Mouse (Mus musculus) midbrain, embryonic 16.5 days (tissue): Measurements from ENCODE around the gene Fam57b. TPM values are rescaled to one million over a fixed set of nuclear protein-coding genes. Genes with fewer than 3 reads are reported as not detected.

Experiments used
- ATAC-seq: fragments of 200-750 bp; cut with Nextera tagmentation; 2 replicates; pipeline ENCODE4 v1.8.0; 2017; ENCODE audit warnings: moderate TSS enrichment
- H3K27ac ChIP-seq: fragments of 300-500 bp; sonication (generic); 2 replicates; pipeline ENCODE4 v1.5.1; 2014; ENCODE audit warnings: mild to moderate bottlenecking, low read length, mixed read lengths
- H3K27me3 ChIP-seq: fragments of 300-500 bp; sonication (generic); 2 replicates; pipeline ENCODE4 v1.6.1; 2014; ENCODE audit warnings: low read depth, low read length, mixed read lengths; ENCODE audit not compliant: control insufficient read depth, insufficient read depth
- H3K36me3 ChIP-seq: fragments of 300-500 bp; sonication (generic); 2 replicates; pipeline ENCODE4 v1.6.1; 2014; ENCODE audit warnings: mild to moderate bottlenecking, low read length, moderate library complexity, mixed read lengths; ENCODE audit not compliant: control insufficient read depth, insufficient read depth
- H3K4me1 ChIP-seq: fragments of 300-500 bp; sonication (generic); 2 replicates; pipeline ENCODE4 v1.6.1; 2014; ENCODE audit warnings: mild to moderate bottlenecking, low read length, mixed read lengths; ENCODE audit not compliant: control insufficient read depth, insufficient read depth
- H3K4me2 ChIP-seq: fragments of 300-500 bp; sonication (generic); 2 replicates; pipeline ENCODE4 v1.6.1; 2014; ENCODE audit warnings: mild to moderate bottlenecking, low read length, mixed read lengths
- H3K4me3 ChIP-seq: fragments of 300-500 bp; sonication (generic); 2 replicates; pipeline ENCODE4 v1.5.1; 2014; ENCODE audit warnings: low read depth, mild to moderate bottlenecking, low read length, moderate library complexity, mixed read lengths
- H3K9ac ChIP-seq: fragments of 300-500 bp; sonication (generic); 2 replicates; pipeline ENCODE4 v1.6.1; 2014; ENCODE audit warnings: low read depth, low read length, mixed read lengths
- H3K9me3 ChIP-seq: fragments of 300-500 bp; sonication (generic); replicated peaks from 2 replicates; pipeline ENCODE4 v1.6.1; 2014; ENCODE audit warnings: mild to moderate bottlenecking, low read length, mixed read lengths; ENCODE audit not compliant: control insufficient read depth, poor library complexity, severe bottlenecking
- WGBS: fragments of 180-500 bp; shearing (Covaris S2); extraction: QIAGEN DNeasy Blood & Tissue Kit; methylation state at CpG from one replicate; pipeline ENCODE4 v1.1.7; 2014; 5-methylcytosine and 5-hydroxymethylcytosine counted together
- polyA plus RNA-seq: library from polyadenylated mRNA; unstranded; fragments of >200 nt; fragmentation: Nextera tagmentation; extraction: Ambion mirVana; gene quantifications from 2 replicates; pipeline ENCODE4 v1.2.1, GENCODE M21; 2015

The Fam57b gene
- polyA plus RNA-seq, 1 experiment from 2014 or later, result 61.1 TPM

DNA sequence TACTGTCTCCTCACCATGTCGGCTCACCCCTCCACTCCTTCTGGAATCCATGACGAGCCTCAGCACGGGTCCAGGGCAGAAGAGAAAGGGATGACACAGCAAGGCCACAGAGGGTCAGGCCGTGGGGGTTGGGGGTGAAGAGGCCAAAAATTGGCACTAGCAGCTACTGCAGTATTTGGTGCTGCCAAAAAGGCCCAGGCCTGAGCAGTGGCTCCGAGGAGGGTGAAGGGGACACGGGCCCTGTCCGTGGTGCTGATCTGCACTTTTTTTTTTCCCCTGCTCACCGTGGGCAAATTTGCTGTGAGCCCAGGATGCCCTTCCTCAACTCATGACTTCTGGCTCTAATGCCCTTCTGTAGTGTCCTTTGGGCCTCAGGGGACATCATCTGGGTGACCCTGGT is 27.9 kb downstream of the Fam57b start:
- ATAC-seq, result no peak
- Histone ChIP-seq H3K36me3 (peaks cover 4% of the 10 kb centered on the region; the same call in 1 of the 2 replicates), H3K4me2 (peak overlapping the region; percentile 82), H3K4me1 (peaks cover 32% of the 10 kb centered on the region), H3K27ac (no peak overlapping the region), H3K27me3 (no peaks in the 10 kb centered on the region), H3K4me3 (0 out of 2 replicates have a peak overlapping the region, but pooled peaks have one; percentile 0), H3K9ac (peak overlapping the region; percentile 33), H3K9me3 (no peaks in the 10 kb centered on the region)
- WGBS, result 32% methylated on average over 8 of the region's 8 CpGs

GRCm38 (mm10) chr7:126825952-126826351 is 28.5 kb downstream of the Fam57b start:
- 81% methylated on average over 5 of the region's 5 CpGs for WGBS
- Histone ChIP-seq H3K27ac (no peak overlapping the region), H3K36me3 (peaks cover 4% of the 10 kb centered on the region; the same call in 1 of the 2 replicates), H3K9ac (peak overlapping the region; percentile 3; the same call in 1 of the 2 replicates), H3K4me1 (peaks cover 32% of the 10 kb centered on the region), H3K4me2 (no peak overlapping the region), H3K4me3 (no peak overlapping the region), H3K27me3 (no peaks in the 10 kb centered on the region), H3K9me3 (no peaks in the 10 kb centered on the region)
- ATAC-seq, result no peak

DNA sequence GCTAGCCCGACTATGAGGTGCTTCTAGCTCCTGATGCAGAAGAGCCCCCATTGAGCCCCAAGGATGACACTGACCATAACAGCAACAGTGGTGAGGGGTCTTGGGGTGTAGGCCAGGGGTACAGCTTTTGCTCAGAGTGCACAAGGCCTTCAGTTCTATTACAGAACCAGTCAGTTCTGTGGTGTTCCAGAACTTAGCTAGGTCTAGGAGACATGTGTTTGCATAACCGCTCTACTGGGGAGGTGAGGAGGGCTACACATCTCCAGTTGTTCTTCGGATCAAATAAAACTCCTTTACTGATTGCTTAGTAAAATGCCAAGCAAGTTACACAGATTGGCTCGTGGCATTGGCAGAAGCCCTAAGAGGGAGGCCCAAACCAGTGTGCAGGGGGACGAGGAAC is 34.1 kb downstream of the Fam57b start, which contains the start of gene 4930451I11Rik:
4930451I11Rik (minus strand) TSS at position 101 of the 400 bp plus-strand sequence.
- 57% methylated on average over 5 of the region's 5 CpGs for WGBS
- ATAC-seq, result 0 out of 2 replicates have a peak, but pooled peaks have one; percentile 21
- H3K9ac ChIP-seq, result peak within 1 kb of the TSS; percentile 38
- 0 out of 2 replicates have a peak within 1 kb of the TSS, but pooled peaks have one; percentile 37 for H3K27ac ChIP-seq
- H3K4me3 ChIP-seq, result peak within 1 kb of the TSS; percentile 29
- H3K27me3 ChIP-seq, result no peaks in the 10 kb centered on the region
- no peaks in the 10 kb centered on the region for H3K9me3 ChIP-seq
- peaks cover 4% of the 10 kb centered on the region; the same call in 1 of the 2 replicates for H3K36me3 ChIP-seq
- peaks cover 4% of the 10 kb centered on the region; the same call in 1 of the 2 replicates for H3K4me1 ChIP-seq
- H3K4me2 ChIP-seq, result peak within 1 kb of the TSS; percentile 63

DNA sequence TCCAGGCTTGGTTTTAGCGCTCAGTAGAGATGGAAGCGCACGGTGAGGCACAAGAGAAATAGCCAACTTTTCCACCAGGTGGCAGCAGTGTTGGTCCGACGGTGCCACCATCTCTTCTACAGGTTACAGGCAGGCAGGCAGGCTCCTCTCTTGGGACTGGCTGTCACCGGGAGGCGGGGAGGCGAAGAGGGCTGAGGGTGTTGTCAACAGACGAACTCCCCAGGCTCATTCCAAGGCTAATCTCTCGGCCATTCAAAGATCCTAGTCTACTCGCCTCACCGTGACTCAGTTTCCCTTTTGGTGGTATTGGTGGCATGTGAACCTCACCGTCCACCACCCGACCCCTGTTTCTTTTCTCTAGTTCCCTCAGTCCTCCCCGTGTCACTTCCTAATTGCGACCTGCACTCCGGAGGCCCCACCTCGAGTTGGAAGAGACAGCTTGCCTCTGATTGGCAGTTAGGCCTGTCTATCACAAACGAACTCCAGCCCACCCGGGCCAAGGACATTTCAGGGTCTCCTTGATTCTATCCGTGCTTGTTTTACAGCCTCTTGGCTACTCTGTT is 34.6 kb downstream of the Fam57b start:
- Histone ChIP-seq H3K36me3 (peaks cover 4% of the 10 kb centered on the region; the same call in 1 of the 2 replicates), H3K27me3 (no peaks in the 10 kb centered on the region), H3K4me1 (peaks cover 4% of the 10 kb centered on the region; the same call in 1 of the 2 replicates), H3K9ac (peak overlapping the region; percentile 38), H3K9me3 (no peaks in the 10 kb centered on the region), H3K4me3 (peak overlapping the region; percentile 29), H3K27ac (0 out of 2 replicates have a peak overlapping the region, but pooled peaks have one; percentile 37), H3K4me2 (peak overlapping the region; percentile 63)
- ATAC-seq, result peak; percentile 89
- under 1% methylated on average over 21 of the region's 21 CpGs for WGBS

DNA sequence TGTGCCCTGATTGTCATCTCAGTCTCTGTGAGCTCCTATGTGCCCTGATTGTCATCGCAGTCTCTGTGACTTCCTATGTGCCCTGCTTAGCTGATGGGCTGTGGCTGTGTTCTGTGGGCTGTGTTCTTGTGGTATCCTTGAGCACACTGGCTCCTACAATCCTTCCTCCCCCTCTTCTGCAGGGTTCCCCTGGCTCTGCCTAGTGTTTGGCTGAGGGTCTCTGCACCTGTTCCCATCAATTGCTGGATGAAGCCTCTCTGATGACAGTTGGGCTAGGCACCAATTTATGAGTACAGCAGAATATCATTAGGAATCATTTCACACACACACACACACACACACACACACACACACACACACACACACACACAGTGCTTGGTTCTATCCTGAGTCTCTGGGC is 35.8 kb downstream of the Fam57b start:
- H3K36me3 ChIP-seq, result peaks cover 4% of the 10 kb centered on the region; the same call in 1 of the 2 replicates
- no peaks in the 10 kb centered on the region for H3K9me3 ChIP-seq
- WGBS, result 95% methylated on average over 1 of the region's 1 CpGs
- no peaks in the 10 kb centered on the region for H3K27me3 ChIP-seq
- no peak overlapping the region for H3K27ac ChIP-seq
- no peak overlapping the region for H3K4me2 ChIP-seq
- H3K4me3 ChIP-seq, result no peak overlapping the region
- H3K4me1 ChIP-seq, result peaks cover 4% of the 10 kb centered on the region; the same call in 1 of the 2 replicates
- no peak overlapping the region for H3K9ac ChIP-seq
- ATAC-seq, result no peak

DNA sequence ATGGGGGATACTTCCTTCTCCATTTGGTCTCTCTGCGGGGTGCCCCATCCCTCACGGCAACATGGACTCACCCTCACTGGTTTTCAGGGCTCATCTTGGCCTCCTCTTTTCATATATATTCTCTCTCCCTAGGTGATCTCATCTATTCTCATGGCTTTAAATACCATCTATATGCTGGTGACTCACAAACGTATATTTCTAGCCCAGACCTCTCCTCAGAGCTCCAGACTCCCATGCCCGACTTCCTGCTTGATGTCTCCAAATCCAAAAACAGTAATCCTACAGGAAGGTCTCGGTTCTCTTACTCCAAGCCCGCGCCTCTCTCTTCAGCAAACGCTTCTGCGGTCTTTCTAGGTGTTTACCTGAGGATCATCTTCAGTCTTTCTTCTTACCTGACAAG is 45.8 kb downstream of the Fam57b start:
- Histone ChIP-seq H3K4me3 (no peak overlapping the region), H3K27me3 (no peaks in the 10 kb centered on the region), H3K9ac (no peak overlapping the region), H3K27ac (no peak overlapping the region), H3K4me2 (no peak overlapping the region), H3K9me3 (no peaks in the 10 kb centered on the region), H3K36me3 (no peaks in the 10 kb centered on the region), H3K4me1 (peaks cover 4% of the 10 kb centered on the region; the same call in 1 of the 2 replicates)
- 82% methylated on average over 9 of the region's 9 CpGs for WGBS
- no peak for ATAC-seq

GRCm38 (mm10) chr7:126845516-126845915 is 48.0 kb downstream of the Fam57b start:
- no peak overlapping the region for H3K4me3 ChIP-seq
- H3K4me2 ChIP-seq, result no peak overlapping the region
- H3K27me3 ChIP-seq, result peaks cover 5% of the 10 kb centered on the region; the same call in 1 of the 2 replicates
- no peak overlapping the region for H3K27ac ChIP-seq
- H3K4me1 ChIP-seq, result peaks cover 16% of the 10 kb centered on the region
- no peak overlapping the region for H3K9ac ChIP-seq
- H3K36me3 ChIP-seq, result no peaks in the 10 kb centered on the region
- no peak for ATAC-seq
- H3K9me3 ChIP-seq, result no peaks in the 10 kb centered on the region
- 63% methylated on average over 2 of the region's 2 CpGs for WGBS

- no peak for ATAC-seq
- Histone ChIP-seq H3K27ac (peak within 1 kb of the TSS; percentile 47), H3K4me2 (peak within 1 kb of the TSS; percentile 99), H3K9ac (peak within 1 kb of the TSS; percentile 84), H3K36me3 (no peaks in the 10 kb centered on the region; the same call in 1 of the 2 replicates), H3K9me3 (no peaks in the 10 kb centered on the region), H3K4me3 (peak within 1 kb of the TSS; percentile 72), H3K4me1 (peaks cover 16% of the 10 kb centered on the region), H3K27me3 (peaks cover 5% of the 10 kb centered on the region; the same call in 1 of the 2 replicates)
- 15% methylated on average over 4 of the region's 4 CpGs for WGBS
These were observed 49.6 kb downstream of the Fam57b start, which contains the start of gene Doc2a for GRCm38 (mm10) chr7:126847116-126847420. Gene Doc2a (plus strand): TSS chr7:126847416.
